Mouse (Mus musculus): ENCODE measurements around the gene Atp8b4.
"Not testable (repeated sequence)": the region's sequence is repeated elsewhere in the genome, so short reads cannot be mapped to it uniquely, and the experiment has no call there.

The Atp8b4 gene

GRCm38 (mm10) chr2:126495832-126496695 is 4.4 kb downstream of the Atp8b4 start:
- no peak for DNase-seq (ENCODE audit: low spot score)

GRCm38 (mm10) chr2:126495230-126495629 is 5.2 kb downstream of the Atp8b4 start:
- DNase-seq (ENCODE audit: low spot score): no peak

- no peak for DNase-seq (ENCODE audit: low spot score)
These were observed 7.2 kb downstream of the Atp8b4 start for GRCm38 (mm10) chr2:126493306-126493705.

GRCm38 (mm10) chr2:126492713-126493112 is 7.8 kb downstream of the Atp8b4 start:
- no peak for DNase-seq (ENCODE audit: low spot score)

- no peak for DNase-seq (ENCODE audit: low spot score)
These were observed 9.0 kb downstream of the Atp8b4 start for GRCm38 (mm10) chr2:126491446-126491845.

- DNase-seq (ENCODE audit: low spot score): no peak
These were observed 9.9 kb downstream of the Atp8b4 start for GRCm38 (mm10) chr2:126490573-126490972.

GRCm38 (mm10) chr2:126485262-126486017 is 15.0 kb downstream of the Atp8b4 start:
- no peak for DNase-seq (ENCODE audit: low spot score)

- DNase-seq (ENCODE audit: low spot score): no peak
These were observed 17.1 kb downstream of the Atp8b4 start for GRCm38 (mm10) chr2:126483337-126483736.

GRCm38 (mm10) chr2:126477556-126477955 is 22.9 kb downstream of the Atp8b4 start:
- no peak for DNase-seq (ENCODE audit: low spot score)

- no peak for DNase-seq (ENCODE audit: low spot score)
These were observed 24.6 kb downstream of the Atp8b4 start for GRCm38 (mm10) chr2:126475681-126476410.

GRCm38 (mm10) chr2:126474019-126474418 is 26.5 kb downstream of the Atp8b4 start:
- no peak for DNase-seq (ENCODE audit: low spot score)

GRCm38 (mm10) chr2:126472836-126473235 is 27.6 kb downstream of the Atp8b4 start:
- DNase-seq (ENCODE audit: low spot score): no peak

GRCm38 (mm10) chr2:126467790-126468189 is 32.7 kb downstream of the Atp8b4 start:
- DNase-seq (ENCODE audit: low spot score): no peak

GRCm38 (mm10) chr2:126466391-126467134 is 33.9 kb downstream of the Atp8b4 start:
- DNase-seq (ENCODE audit: low spot score): no peak

- DNase-seq (ENCODE audit: low spot score): no peak
These were observed 41.8 kb downstream of the Atp8b4 start for GRCm38 (mm10) chr2:126458661-126459060.

GRCm38 (mm10) chr2:126457759-126458158 is 42.7 kb downstream of the Atp8b4 start:
- DNase-seq (ENCODE audit: low spot score): not testable (repeated sequence)

- no peak for DNase-seq (ENCODE audit: low spot score)
These were observed 49.6 kb downstream of the Atp8b4 start for GRCm38 (mm10) chr2:126450937-126451302.

GRCm38 (mm10) chr2:126450210-126450936 is 50.1 kb downstream of the Atp8b4 start:
- DNase-seq (ENCODE audit: low spot score): no peak

GRCm38 (mm10) chr2:126445039-126445438 is 55.4 kb downstream of the Atp8b4 start:
- DNase-seq (ENCODE audit: low spot score): no peak

GRCm38 (mm10) chr2:126441586-126441985 is 58.9 kb downstream of the Atp8b4 start:
- no peak for DNase-seq (ENCODE audit: low spot score)

GRCm38 (mm10) chr2:126434712-126435111 is 65.8 kb downstream of the Atp8b4 start:
- DNase-seq (ENCODE audit: low spot score): no peak
